Comparison of ENCODE assay signal across 14 mouse cellular contexts in genomic region chr2:71938716-71939393, GRCm38 (mm10). TPM values are rescaled to one million over a fixed set of nuclear protein-coding genes. Genes with fewer than 3 reads are reported as not detected.
DNase-seq lines count a peak whose midpoint lies in the region; ATAC-seq lines count a peak whose summit lies in the region.
"Had no signal": no experiment of that assay in that cellular context is flagged by ENCODE, and none has a peak within 500 bp of the region (broad histone marks: within the 10 kb centered on the region; RNA-seq: fewer than 3 reads in every experiment).

No protein-coding gene starts in this region.

- H3K9ac ChIP-seq in heart, embryonic 15.5 days, result no peak overlapping the region
- no peak overlapping the region for H3K9ac ChIP-seq in hindbrain, embryonic 12.5 days
- H3K9ac ChIP-seq: embryonic facial prominence, embryonic 13.5 days; forebrain, embryonic 15.5 days; kidney, embryonic 15.5 days; lung, embryonic 15.5 days had no signal

- H3K27me3 ChIP-seq in heart, embryonic 10.5 days (ENCODE audit: insufficient read depth, poor library complexity, severe bottlenecking), result no peaks in the 10 kb centered on the region
- no peaks in the 10 kb centered on the region for H3K27me3 ChIP-seq in heart, embryonic 15.5 days
- no peaks in the 10 kb centered on the region for H3K27me3 ChIP-seq in hindbrain, embryonic 12.5 days
- H3K27me3 ChIP-seq: embryonic facial prominence, embryonic 13.5 days; forebrain, embryonic 15.5 days; kidney, embryonic 15.5 days; lung, embryonic 15.5 days had no signal

- no peaks in the 10 kb centered on the region for H3K36me3 ChIP-seq in heart, embryonic 10.5 days
- H3K36me3 ChIP-seq in heart, embryonic 15.5 days, result no peaks in the 10 kb centered on the region
- H3K36me3 ChIP-seq in hindbrain, embryonic 12.5 days, result no peaks in the 10 kb centered on the region
- H3K36me3 ChIP-seq: embryonic facial prominence, embryonic 13.5 days; forebrain, embryonic 15.5 days; kidney, embryonic 15.5 days; lung, embryonic 15.5 days had no signal

- no peak for DNase-seq in heart, embryonic 10.5 days (ENCODE audit: low spot score)
- no peak for DNase-seq in heart, postnatal 14 days
- peak; percentile 48 for DNase-seq in 3T3-L1 (ENCODE audit: low read depth, low spot score)
- peak; percentile 75 for DNase-seq in brain, adult 2 months (ENCODE audit: low read depth, low spot score)
- no peak for DNase-seq in lung, postnatal 14 days
- DNase-seq: cerebellum, postnatal 36 days; thymus, adult 18-20 months had no signal

- no peak overlapping the region for H3K4me3 ChIP-seq in heart, embryonic 10.5 days
- no peak overlapping the region for H3K4me3 ChIP-seq in heart, embryonic 15.5 days
- H3K4me3 ChIP-seq in hindbrain, embryonic 12.5 days, result no peak overlapping the region
- H3K4me3 ChIP-seq: embryonic facial prominence, embryonic 13.5 days; forebrain, embryonic 15.5 days; kidney, embryonic 15.5 days; lung, embryonic 15.5 days had no signal

- peak overlapping the region; percentile 52; the same call in 1 of the 2 replicates for H3K27ac ChIP-seq in heart, embryonic 10.5 days
- H3K27ac ChIP-seq in heart, embryonic 15.5 days, result peak overlapping the region; percentile 57
- H3K27ac ChIP-seq in hindbrain, embryonic 12.5 days, result no peak overlapping the region
- H3K27ac ChIP-seq: embryonic facial prominence, embryonic 13.5 days; forebrain, embryonic 15.5 days; kidney, embryonic 15.5 days; lung, embryonic 15.5 days had no signal

- no peaks in the 10 kb centered on the region for H3K9me3 ChIP-seq in heart, embryonic 10.5 days
- no peaks in the 10 kb centered on the region for H3K9me3 ChIP-seq in heart, embryonic 15.5 days (replicated peaks)
- H3K9me3 ChIP-seq in hindbrain, embryonic 12.5 days (replicated peaks), result no peaks in the 10 kb centered on the region
- H3K9me3 ChIP-seq: embryonic facial prominence, embryonic 13.5 days; forebrain, embryonic 15.5 days; kidney, embryonic 15.5 days; lung, embryonic 15.5 days had no signal

- 0 out of 2 replicates have a peak overlapping the region, but pooled peaks have one; percentile 24 for H3K4me2 ChIP-seq in heart, embryonic 15.5 days
- no peak overlapping the region for H3K4me2 ChIP-seq in hindbrain, embryonic 12.5 days (replicated peaks)
- H3K4me2 ChIP-seq: embryonic facial prominence, embryonic 13.5 days; forebrain, embryonic 15.5 days; kidney, embryonic 15.5 days; lung, embryonic 15.5 days had no signal

- intact Hi-C loops in heart, postnatal 14 days (cut with DNase I), result no loop called here

- ATAC-seq in heart, embryonic 15.5 days (replicated peaks; ENCODE audit: insufficient number of reproducible peaks, insufficient read depth, low FRiP score, low read depth), result no peak
- ATAC-seq in hindbrain, embryonic 12.5 days (ENCODE audit: low FRiP score), result no peak
- ATAC-seq: forebrain, embryonic 15.5 days; inflammation-experienced regulatory T-cells, adult 6 months had no signal

- H3K4me1 ChIP-seq in heart, embryonic 10.5 days, result peaks cover 3% of the 10 kb centered on the region
- H3K4me1 ChIP-seq in heart, embryonic 15.5 days (replicated peaks), result peaks cover 11% of the 10 kb centered on the region
- no peaks in the 10 kb centered on the region for H3K4me1 ChIP-seq in hindbrain, embryonic 12.5 days
- H3K4me1 ChIP-seq: embryonic facial prominence, embryonic 13.5 days; forebrain, embryonic 15.5 days; lung, embryonic 15.5 days had no signal

- WGBS in heart, embryonic 10.5 days, result 52% methylated on average over 6 of the region's 6 CpGs
- WGBS in heart, embryonic 15.5 days, result 27% methylated on average over 6 of the region's 6 CpGs
- 56% methylated on average over 6 of the region's 6 CpGs for WGBS in hindbrain, embryonic 12.5 days

RNA-seq across cellular contexts. Expression of gene Rapgef4, which starts 42.2 kb away (rescaled TPM):
- 2.8 and 3.1 TPM in 2 replicates for polyA plus RNA-seq in heart, embryonic 10.5 days (2016; fragmentation: Nextera tagmentation; extraction: Ambion mirVana)
- total RNA-seq in heart, postnatal 14 days (2021), result 10 to 100 TPM; 18.9 to 19.3 TPM
- polyA plus RNA-seq in heart, embryonic 15.5 days (2015; fragmentation: Nextera tagmentation; extraction: Ambion mirVana), result 3.7 and 4.9 TPM in 2 replicates
- 4.9 and 5.6 TPM in 2 replicates for polyA plus RNA-seq in hindbrain, embryonic 12.5 days (2016; fragmentation: Nextera tagmentation; extraction: Ambion mirVana)

Comparison
In these comparisons a context has a peak if more than half of its experiments do, and no peak if none do; other contexts are left out.
1. DNase-seq: peak in 3T3-L1 (single experiment) and brain, adult 2 months (single experiment); none in heart, embryonic 10.5 days (single experiment), heart, postnatal 14 days (0 of 2) and lung, postnatal 14 days (single experiment).